Mouse (Mus musculus): ENCODE results near the gene Gsta1.

DNA sequence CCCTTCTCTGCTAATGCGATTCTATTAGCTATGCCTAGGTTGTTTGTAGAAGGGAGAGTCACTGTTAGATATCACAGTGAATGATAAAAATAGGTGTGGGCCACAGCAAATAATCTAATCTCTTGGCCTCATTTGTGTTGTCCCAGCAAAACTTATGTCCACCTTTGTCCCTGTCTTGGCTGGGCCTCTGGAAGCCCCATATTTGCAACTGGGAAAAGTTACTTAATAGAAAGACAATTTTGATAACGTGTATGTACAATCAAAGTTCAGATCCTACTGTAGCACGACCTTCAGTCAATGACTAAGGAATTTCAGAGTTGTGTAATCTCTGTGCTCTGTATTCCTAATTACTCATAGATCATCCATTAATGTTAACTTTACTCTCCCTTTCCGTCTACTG is 13.4 kb upstream of the Gsta1 start:
- TF ChIP-seq POLR2A (IDR thresholded peaks at IDR 0.05; ENCODE audit: low read depth, low read length) (no peak), CTCF (IDR thresholded peaks at IDR 0.05; ENCODE audit: extremely low read depth, insufficient read length, insufficient replicate concordance, low read depth, low read length) (no peak)
